Mouse (Mus musculus): ENCODE data around the gene Ddx17. TPM values are rescaled to one million over a fixed set of nuclear protein-coding genes. Genes with fewer than 3 reads are reported as not detected.
A peak's percentile ranks its signal among the peaks of the same experiment; 100 is the strongest.

The Ddx17 gene
- polyA plus RNA-seq, 1 experiment from 2014 or later: 76.5 TPM

DNA sequence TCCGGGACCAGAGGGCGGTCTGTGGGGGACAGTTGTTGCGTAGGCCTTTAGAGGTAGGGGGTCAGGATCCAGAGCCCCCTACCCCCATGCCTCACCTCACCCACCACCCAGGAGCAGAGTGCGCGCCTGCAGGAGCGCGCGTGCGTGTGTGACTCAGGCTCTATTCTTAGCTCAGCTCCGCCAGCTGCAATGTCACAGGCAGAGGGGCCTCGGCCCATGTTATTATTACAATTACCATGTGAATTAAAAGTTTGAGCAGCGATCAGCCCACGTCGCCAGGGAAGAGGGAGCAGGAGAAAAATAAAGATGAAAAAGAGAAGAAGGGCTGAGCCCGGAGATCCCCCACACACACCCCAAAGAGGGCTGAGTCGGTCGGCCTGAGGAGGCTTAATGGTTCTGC, 46.4 kb downstream of the Ddx17 start:
- 67% methylated on average over 17 of the region's 17 CpGs for WGBS
- no peak for ATAC-seq (ENCODE audit: low FRiP score)
- Histone ChIP-seq H3K4me3 (no peak overlapping the region), H3K27ac (no peak overlapping the region), H3K27me3 (peaks cover 70% of the 10 kb centered on the region), H3K4me1 (peaks cover 5% of the 10 kb centered on the region), H3K9ac (peak overlapping the region; percentile 25; the same call in 1 of the 2 replicates), H3K9me3 (replicated peaks) (no peaks in the 10 kb centered on the region), H3K36me3 (no peaks in the 10 kb centered on the region), H3K4me2 (replicated peaks) (no peak overlapping the region)

DNA sequence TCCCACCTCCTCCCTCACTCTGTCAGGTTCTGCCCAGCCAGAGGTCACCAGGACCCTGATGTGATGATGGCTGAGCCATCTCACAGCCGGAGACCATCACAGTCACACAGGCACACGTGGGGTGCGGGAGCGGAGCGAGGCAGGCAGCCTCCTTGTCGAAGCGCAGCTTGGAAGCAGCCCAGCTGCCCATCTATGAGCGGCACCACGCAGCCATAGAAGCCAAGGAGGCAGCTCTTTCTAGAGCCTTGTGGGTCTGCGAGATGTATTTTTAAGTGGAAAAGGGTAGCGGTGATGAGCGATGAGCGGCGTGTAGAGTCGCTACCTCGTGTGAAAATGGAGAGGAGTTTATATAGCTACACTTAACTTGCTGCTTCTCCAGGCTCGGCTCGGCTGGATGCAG, 53.0 kb downstream of the Ddx17 start:
- WGBS: 51% methylated on average over 18 of the region's 18 CpGs
- Histone ChIP-seq H3K4me2 (replicated peaks) (no peak overlapping the region), H3K27me3 (peaks cover 44% of the 10 kb centered on the region), H3K36me3 (no peaks in the 10 kb centered on the region), H3K4me3 (no peak overlapping the region), H3K27ac (no peak overlapping the region), H3K4me1 (0 out of 2 replicates have a peak, but pooled peaks cover 5% of the 10 kb centered on the region), H3K9me3 (replicated peaks) (no peaks in the 10 kb centered on the region), H3K9ac (no peak overlapping the region)
- no peak for ATAC-seq (ENCODE audit: low FRiP score)

DNA sequence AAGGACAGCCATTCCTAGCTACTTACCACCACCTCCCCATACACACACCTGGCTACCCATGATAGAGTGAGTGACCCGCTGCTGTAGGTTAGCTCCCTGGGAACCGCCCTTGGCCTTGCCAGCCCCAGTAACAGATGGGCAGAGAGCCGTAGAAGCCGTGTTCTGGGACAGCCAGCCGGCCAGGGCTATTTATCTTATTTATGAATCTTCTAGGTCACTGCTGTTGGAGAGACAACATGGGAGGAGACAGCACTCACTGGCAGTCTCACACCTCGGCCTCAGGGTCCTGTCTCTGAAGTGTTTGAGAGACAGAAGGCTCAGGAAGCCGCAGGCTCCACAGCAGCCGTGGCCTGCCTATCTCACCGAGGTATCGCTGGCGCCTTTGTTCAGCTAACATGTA, 57.1 kb downstream of the Ddx17 start:
- H3K27ac ChIP-seq: no peak overlapping the region

DNA sequence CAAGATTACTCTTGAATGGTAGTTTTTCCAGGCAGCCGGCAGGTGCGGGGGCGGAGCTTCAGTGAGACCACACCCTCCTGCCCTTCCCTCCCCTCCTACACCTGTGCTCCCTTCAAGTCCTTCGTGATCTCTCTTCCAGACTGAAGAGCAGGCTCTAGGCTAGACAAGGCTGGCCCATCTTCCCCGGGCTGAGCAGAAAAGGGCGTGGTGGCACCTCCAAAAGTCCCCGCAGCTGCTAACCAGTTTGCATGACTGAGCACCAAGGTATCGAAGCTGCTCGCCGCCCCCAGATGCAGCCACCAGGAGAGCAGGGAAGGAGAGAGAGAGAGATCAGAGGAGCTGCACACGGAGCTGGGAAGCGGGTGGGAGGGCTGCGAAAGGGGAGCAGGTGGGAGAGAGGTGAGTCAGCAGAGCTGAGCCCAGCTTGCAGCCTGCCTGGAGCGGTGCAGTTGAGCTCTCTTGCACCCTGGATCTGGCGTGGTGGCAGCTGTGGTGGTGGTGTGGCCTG, 65.3 kb downstream of the Ddx17 start:
- Histone ChIP-seq H3K4me1 (peaks cover 3% of the 10 kb centered on the region; the same call in 1 of the 2 replicates), H3K4me2 (replicated peaks) (no peak overlapping the region), H3K9ac (no peak overlapping the region; the same call in 1 of the 2 replicates), H3K27ac (no peak overlapping the region), H3K36me3 (no peaks in the 10 kb centered on the region), H3K4me3 (no peak overlapping the region), H3K9me3 (replicated peaks) (no peaks in the 10 kb centered on the region), H3K27me3 (peaks cover 10% of the 10 kb centered on the region; the same call in 1 of the 2 replicates)
- 9% methylated on average over 15 of the region's 15 CpGs for WGBS
- ATAC-seq (ENCODE audit: low FRiP score): no peak

More for the DNA sequence above, 57.1 kb downstream of the Ddx17 start:
- Histone ChIP-seq H3K9ac (no peak overlapping the region; the same call in 1 of the 2 replicates), H3K4me2 (replicated peaks) (no peak overlapping the region), H3K9me3 (replicated peaks) (no peaks in the 10 kb centered on the region), H3K4me3 (no peak overlapping the region), H3K4me1 (0 out of 2 replicates have a peak, but pooled peaks cover 5% of the 10 kb centered on the region), H3K36me3 (no peaks in the 10 kb centered on the region), H3K27me3 (peaks cover 25% of the 10 kb centered on the region)
- 65% methylated on average over 11 of the region's 11 CpGs for WGBS
- no peak for ATAC-seq (ENCODE audit: low FRiP score)

Small RNA genes lying within 50 kb of the gene (microRNA-seq; reads per million reads assigned to microRNA genes)
- gene Gm27903: not detected

Other genes with a start within 250 kb of the Ddx17 start
- gene Pla2g6, start 218.4 kb downstream of the Ddx17 start, polyA plus RNA-seq (2016; fragmentation: Nextera tagmentation; extraction: Ambion mirVana): 36.5 and 38.9 TPM in 2 replicates
- gene Maff, start 200.1 kb downstream of the Ddx17 start, polyA plus RNA-seq (2016; fragmentation: Nextera tagmentation; extraction: Ambion mirVana): 1.4 and 1.5 TPM in 2 replicates
- gene Tmem184b, start 143.2 kb downstream of the Ddx17 start, polyA plus RNA-seq (2016; fragmentation: Nextera tagmentation; extraction: Ambion mirVana): 46.2 and 52.0 TPM in 2 replicates
- gene Csnk1e, start 91.2 kb downstream of the Ddx17 start, polyA plus RNA-seq (2016; fragmentation: Nextera tagmentation; extraction: Ambion mirVana): 280 and 284 TPM in 2 replicates
- not detected in 2 replicates for gene Kcnj4, start 41.5 kb downstream of the Ddx17 start, polyA plus RNA-seq (2016; fragmentation: Nextera tagmentation; extraction: Ambion mirVana)
- gene Kdelr3, start 30.3 kb downstream of the Ddx17 start, polyA plus RNA-seq (2016; fragmentation: Nextera tagmentation; extraction: Ambion mirVana): 32.2 and 39.2 TPM in 2 replicates
- gene Dmc1, start 58.4 kb upstream of the Ddx17 start, polyA plus RNA-seq (2016; fragmentation: Nextera tagmentation; extraction: Ambion mirVana): 2.0 and 2.2 TPM in 2 replicates
- 5.5 and 5.9 TPM in 2 replicates for gene Fam227a, start 112.2 kb upstream of the Ddx17 start, polyA plus RNA-seq (2016; fragmentation: Nextera tagmentation; extraction: Ambion mirVana)
- gene Cby1, start 112.5 kb upstream of the Ddx17 start, polyA plus RNA-seq (2016; fragmentation: Nextera tagmentation; extraction: Ambion mirVana): 63.7 and 69.0 TPM in 2 replicates
- gene Tomm22, start 124.1 kb upstream of the Ddx17 start, polyA plus RNA-seq (2016; fragmentation: Nextera tagmentation; extraction: Ambion mirVana): 239 and 249 TPM in 2 replicates
- gene Josd1, start 141.2 kb upstream of the Ddx17 start, polyA plus RNA-seq (2016; fragmentation: Nextera tagmentation; extraction: Ambion mirVana): 29.0 and 29.7 TPM in 2 replicates
- gene Gtpbp1, start 144.1 kb upstream of the Ddx17 start, polyA plus RNA-seq (2016; fragmentation: Nextera tagmentation; extraction: Ambion mirVana): 41.4 and 45.5 TPM in 2 replicates
- gene Sun2, start 195.8 kb upstream of the Ddx17 start, polyA plus RNA-seq (2016; fragmentation: Nextera tagmentation; extraction: Ambion mirVana): 8.0 and 8.2 TPM in 2 replicates
- gene Dnal4, start 231.1 kb upstream of the Ddx17 start, polyA plus RNA-seq (2016; fragmentation: Nextera tagmentation; extraction: Ambion mirVana): 76.8 and 78.1 TPM in 2 replicates